Mouse (Mus musculus): ENCODE results near the gene Sirt7. TPM values are rescaled to one million over a fixed set of nuclear protein-coding genes. Genes with fewer than 3 reads are reported as not detected.

Sirt7 gene
- polyA plus RNA-seq, 1 experiment = not detected

DNA sequence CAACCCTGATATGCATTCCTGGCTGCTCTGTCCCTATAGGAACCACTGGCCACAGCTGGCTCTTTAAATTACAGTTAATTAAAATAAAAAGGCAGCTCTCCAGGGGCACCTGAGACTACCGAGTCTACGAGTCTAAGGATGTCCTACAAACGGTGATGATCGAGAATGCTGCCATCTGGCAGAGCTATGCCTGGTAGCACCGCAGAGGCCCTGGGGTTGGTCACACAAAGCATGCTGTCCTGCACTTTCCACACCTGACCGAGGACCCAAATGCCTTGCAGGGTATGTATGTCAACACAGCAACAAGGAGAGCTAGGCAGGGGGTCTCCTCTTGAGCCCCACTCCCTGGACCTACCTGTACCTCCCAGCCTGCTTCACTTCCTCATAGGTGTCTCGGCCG, 11.1 kb downstream of the Sirt7 start:
- Histone ChIP-seq H3K27ac (ENCODE audit: insufficient read depth, low read depth, low read length) (no peak overlapping the region), H3K4me1 (ENCODE audit: control insufficient read depth, insufficient read depth, low read length) (peaks cover 26% of the 10 kb centered on the region), H3K4me3 (ENCODE audit: insufficient read depth, low read depth, low read length) (no peak overlapping the region)
- WGBS = 79% methylated on average over 8 of the region's 8 CpGs
- TF ChIP-seq POLR2A (IDR thresholded peaks at IDR 0.05; ENCODE audit: insufficient read depth, low read depth, low read length) = no peak
- TF ChIP-seq CTCF (IDR thresholded peaks at IDR 0.05; ENCODE audit: insufficient read depth, low read depth, low read length) = no peak

DNA sequence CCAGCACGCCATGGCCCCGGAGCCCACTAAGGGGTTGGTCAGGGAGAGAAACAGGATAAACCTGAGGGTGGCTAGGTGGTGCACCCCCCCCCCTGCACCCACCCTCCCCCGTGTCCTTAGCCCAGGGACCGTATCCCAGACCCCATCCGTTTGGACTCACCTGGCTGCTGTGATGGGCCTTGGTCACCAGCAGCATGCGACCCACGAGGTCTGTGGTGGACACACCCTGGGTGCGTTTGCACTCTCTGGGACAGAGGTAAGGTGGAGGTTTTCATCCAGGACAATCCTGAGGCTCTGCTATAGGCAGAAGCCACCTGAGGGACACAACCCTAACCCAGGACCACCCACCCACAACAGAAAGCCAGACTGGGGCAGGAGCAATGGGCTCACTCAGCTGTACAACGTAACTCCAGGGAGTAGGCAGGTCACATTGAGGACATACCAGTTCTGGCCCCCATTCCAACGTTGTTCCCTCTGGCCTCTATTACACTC, 11.5 kb downstream of the Sirt7 start:
- TF ChIP-seq POLR2A (IDR thresholded peaks at IDR 0.05; ENCODE audit: insufficient read depth, low read depth, low read length) (no peak), CTCF (IDR thresholded peaks at IDR 0.05; ENCODE audit: insufficient read depth, low read depth, low read length) (no peak)
- no peak overlapping the region for H3K27ac ChIP-seq (ENCODE audit: insufficient read depth, low read depth, low read length)
- H3K4me1 ChIP-seq (ENCODE audit: control insufficient read depth, insufficient read depth, low read length) = peaks cover 30% of the 10 kb centered on the region

DNA sequence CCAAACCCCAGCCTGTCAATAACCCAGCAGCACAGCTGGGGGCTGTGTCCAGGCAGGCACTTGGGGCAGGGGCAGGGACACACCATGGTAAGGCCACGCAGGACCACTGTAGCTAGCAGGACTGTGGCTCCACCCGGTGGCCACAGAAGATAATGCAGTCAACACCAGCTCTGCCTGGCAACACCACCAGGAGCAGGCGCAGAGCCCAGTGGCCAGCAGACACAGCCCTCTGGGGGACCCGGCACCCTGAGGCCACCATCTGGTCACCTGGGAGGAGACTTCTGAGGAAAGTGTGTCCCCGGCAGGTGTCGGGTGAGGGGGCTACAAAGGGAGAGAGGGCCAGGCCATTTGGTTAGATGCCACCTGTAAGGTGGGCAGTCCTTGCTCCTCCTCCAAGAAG, 12.3 kb downstream of the Sirt7 start:
- 33% methylated on average over 6 of the region's 6 CpGs for WGBS
- TF ChIP-seq CTCF (IDR thresholded peaks at IDR 0.05; ENCODE audit: insufficient read depth, low read depth, low read length) = peak; percentile 45
- TF ChIP-seq POLR2A (IDR thresholded peaks at IDR 0.05; ENCODE audit: insufficient read depth, low read depth, low read length) = no peak

More for the DNA sequence above, 11.5 kb downstream of the Sirt7 start:
- H3K4me3 ChIP-seq (ENCODE audit: insufficient read depth, low read depth, low read length) = no peak overlapping the region
- WGBS = 83% methylated on average over 10 of the region's 10 CpGs

DNA sequence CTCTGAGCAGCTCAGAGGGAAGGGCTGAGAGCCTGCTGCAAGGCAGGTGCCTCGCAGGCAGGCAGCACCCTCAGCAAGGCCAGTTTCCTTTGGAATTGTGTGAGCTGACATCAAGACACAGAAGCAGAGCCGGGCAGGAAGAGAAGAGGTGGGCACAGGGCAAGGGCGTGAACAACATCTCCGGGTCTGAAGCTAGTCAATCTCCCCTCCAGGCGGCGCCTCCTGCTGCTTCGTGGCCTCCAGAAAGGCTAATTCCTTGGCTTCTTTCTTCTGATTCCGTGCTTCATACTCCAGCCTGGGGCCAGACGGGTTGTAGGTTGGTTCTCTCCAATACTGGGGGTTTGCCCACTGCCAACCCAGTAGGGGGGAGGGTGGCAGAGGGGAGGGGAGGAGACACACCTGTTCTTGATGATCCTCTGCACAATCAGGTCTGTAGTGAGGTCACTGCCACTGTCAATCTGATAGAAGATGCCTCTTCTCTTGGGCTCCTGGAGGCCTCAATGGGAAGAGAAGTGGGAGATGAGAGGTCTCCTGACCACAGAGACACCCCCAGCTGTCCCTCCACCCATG, 14.5 kb downstream of the Sirt7 start:
- TF ChIP-seq CTCF (IDR thresholded peaks at IDR 0.05; ENCODE audit: insufficient read depth, low read depth, low read length) = no peak
- TF ChIP-seq POLR2A (IDR thresholded peaks at IDR 0.05; ENCODE audit: insufficient read depth, low read depth, low read length) = no peak
- WGBS = 71% methylated on average over 9 of the region's 9 CpGs
- Histone ChIP-seq H3K4me1 (ENCODE audit: control insufficient read depth, insufficient read depth, low read length) (peaks cover 22% of the 10 kb centered on the region), H3K4me3 (ENCODE audit: insufficient read depth, low read depth, low read length) (no peak overlapping the region), H3K27ac (ENCODE audit: insufficient read depth, low read depth, low read length) (no peak overlapping the region)

More for the DNA sequence above, 12.3 kb downstream of the Sirt7 start:
- H3K27ac ChIP-seq (ENCODE audit: insufficient read depth, low read depth, low read length) = no peak overlapping the region
- no peak overlapping the region for H3K4me3 ChIP-seq (ENCODE audit: insufficient read depth, low read depth, low read length)
- peaks cover 33% of the 10 kb centered on the region for H3K4me1 ChIP-seq (ENCODE audit: control insufficient read depth, insufficient read depth, low read length)

DNA sequence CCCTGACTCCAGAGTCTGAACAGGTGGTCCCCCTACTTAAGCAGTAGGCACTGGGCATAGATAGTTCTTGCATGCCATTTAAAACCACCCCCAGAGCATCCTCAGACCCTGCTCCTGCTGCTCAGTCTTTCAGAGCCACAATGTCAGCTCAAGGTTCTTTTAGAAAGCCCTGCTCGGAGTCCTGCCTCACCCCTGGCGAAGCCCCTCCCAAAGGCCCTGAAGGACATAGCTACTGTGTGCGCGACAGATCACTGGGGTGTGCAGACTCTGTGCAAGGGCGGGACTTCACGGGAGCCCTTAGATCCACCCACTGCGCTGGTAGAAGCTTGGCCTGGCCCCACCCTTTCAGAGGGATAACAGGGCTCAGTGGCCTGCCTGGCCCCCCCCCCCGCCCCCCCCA, 15.8 kb downstream of the Sirt7 start:
- TF ChIP-seq POLR2A (IDR thresholded peaks at IDR 0.05; ENCODE audit: insufficient read depth, low read depth, low read length) = no peak
- H3K4me3 ChIP-seq (ENCODE audit: insufficient read depth, low read depth, low read length) = no peak overlapping the region
- no peak overlapping the region for H3K27ac ChIP-seq (ENCODE audit: insufficient read depth, low read depth, low read length)
- peaks cover 18% of the 10 kb centered on the region for H3K4me1 ChIP-seq (ENCODE audit: control insufficient read depth, insufficient read depth, low read length)
- 35% methylated on average over 8 of the region's 8 CpGs for WGBS

DNA sequence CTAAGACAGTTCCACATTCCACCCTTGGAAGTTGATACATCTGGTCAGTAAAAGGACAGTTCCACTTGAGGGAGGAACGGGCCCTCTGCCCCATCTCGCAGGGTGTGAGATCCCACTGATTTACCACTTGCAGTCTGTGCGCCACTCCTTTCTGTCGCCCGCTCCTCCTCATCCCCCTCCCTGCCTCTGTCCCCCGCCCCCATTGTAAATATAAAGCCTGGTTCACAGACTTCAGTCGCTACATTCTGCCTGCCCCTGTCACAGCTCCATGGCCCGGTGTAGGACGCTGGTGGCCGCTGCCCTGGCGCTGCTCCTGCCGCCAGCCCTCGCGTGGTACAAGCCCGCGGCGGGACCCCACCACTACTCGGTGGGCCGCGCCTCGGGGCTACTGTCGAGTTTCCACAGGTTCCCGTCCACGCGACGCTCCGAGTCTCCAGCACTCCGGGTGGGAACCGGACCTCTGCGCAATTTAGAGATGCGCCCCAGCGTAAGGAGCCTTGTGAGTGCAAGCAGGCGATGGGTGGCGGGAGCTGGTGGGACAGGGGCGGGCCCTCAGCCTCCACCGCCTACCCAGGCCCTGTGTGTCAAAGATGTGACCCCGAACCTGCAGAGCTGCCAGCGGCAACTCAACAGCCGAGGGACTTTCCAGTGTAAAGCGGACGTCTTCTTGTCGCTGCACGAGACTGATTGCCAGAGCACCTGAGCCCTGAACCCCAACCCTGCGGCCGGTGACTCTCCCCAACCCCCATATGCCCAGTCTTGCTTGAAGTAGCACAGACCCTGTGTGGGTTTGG, 16.6 kb downstream of the Sirt7 start, which contains the start of gene Npb:
Gene Npb, plus strand, starts transcription at position 237 of the 794 bp plus-strand sequence.
- H3K27ac ChIP-seq (ENCODE audit: insufficient read depth, low read depth, low read length) = no peak within 1 kb of the TSS
- WGBS = 14% methylated on average over 45 of the region's 45 CpGs
- no peak within 1 kb of the TSS for H3K4me3 ChIP-seq (ENCODE audit: insufficient read depth, low read depth, low read length)
- H3K4me1 ChIP-seq (ENCODE audit: control insufficient read depth, insufficient read depth, low read length) = peaks cover 18% of the 10 kb centered on the region
- no peak for TF ChIP-seq CTCF (IDR thresholded peaks at IDR 0.05; ENCODE audit: insufficient read depth, low read depth, low read length)
- no peak for TF ChIP-seq POLR2A (IDR thresholded peaks at IDR 0.05; ENCODE audit: insufficient read depth, low read depth, low read length)

DNA sequence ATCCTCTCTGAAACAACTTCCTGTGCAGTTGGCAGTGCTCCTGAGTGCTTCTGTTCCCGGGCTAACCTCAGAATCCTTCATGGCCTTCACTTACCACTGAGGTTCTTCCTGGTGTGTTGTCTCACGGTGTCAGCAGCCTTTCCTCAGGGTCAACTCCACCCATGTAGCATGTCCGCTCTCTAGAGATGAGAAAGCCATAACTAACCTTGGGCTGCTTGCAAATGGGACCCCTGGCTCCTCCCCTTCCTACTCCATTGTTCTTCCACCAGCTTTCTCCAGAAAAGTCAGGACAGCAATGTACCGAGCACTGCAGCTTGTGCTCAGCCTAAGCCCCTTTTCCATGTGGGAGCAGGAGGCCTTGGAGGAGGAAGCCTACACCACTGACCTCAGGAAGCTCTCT, 18.3 kb downstream of the Sirt7 start:
- no peak for TF ChIP-seq CTCF (IDR thresholded peaks at IDR 0.05; ENCODE audit: insufficient read depth, low read depth, low read length)
- TF ChIP-seq POLR2A (IDR thresholded peaks at IDR 0.05; ENCODE audit: insufficient read depth, low read depth, low read length) = no peak
- WGBS = 77% methylated on average over 4 of the region's 4 CpGs
- no peak overlapping the region for H3K27ac ChIP-seq (ENCODE audit: insufficient read depth, low read depth, low read length)

DNA sequence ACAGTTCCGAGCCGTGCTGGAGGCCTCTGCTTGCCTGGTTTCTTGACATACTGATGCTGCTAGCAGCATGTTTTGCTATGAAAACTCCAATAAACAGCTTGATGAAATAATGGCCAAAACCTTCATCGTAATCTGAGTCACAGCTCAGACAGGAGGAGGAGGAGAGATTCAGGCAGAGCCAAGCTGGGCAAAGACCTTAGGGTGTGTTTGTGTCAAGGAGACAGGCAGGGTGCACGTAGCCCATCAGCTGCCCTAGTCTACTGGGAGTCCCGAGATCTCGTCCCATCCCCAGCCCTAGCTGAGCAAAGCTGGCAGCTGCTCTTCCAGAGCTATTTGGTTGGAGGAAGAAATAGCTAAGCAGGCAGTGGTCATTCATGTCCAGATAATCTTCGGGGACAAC, 19.4 kb downstream of the Sirt7 start:
- H3K27ac ChIP-seq (ENCODE audit: insufficient read depth, low read depth, low read length) = no peak overlapping the region

More for the DNA sequence above, 18.3 kb downstream of the Sirt7 start:
- Histone ChIP-seq H3K4me3 (ENCODE audit: insufficient read depth, low read depth, low read length) (no peak overlapping the region), H3K4me1 (ENCODE audit: control insufficient read depth, insufficient read depth, low read length) (peaks cover 18% of the 10 kb centered on the region)

DNA sequence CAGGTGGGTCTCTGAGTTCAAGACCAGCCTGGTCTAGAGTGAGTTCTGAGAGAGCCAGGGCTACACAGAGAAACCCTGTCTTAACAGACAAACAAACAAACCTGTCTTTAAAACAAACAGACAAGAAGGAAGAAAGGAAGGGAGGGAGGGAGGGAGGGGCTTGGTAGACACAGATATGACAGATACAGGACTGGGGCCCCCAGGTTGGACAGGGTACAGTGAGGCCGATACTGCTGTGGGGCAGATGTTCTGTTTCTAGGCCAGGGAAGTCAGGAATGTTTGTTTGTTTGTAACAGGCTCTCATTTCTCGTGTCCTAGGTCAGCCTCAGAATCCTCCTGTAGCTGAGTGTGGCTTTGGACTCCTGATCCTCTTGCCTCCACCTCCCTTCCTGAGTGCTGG, 21.5 kb downstream of the Sirt7 start:
- no peak overlapping the region for H3K27ac ChIP-seq (ENCODE audit: insufficient read depth, low read depth, low read length)
- peaks cover 15% of the 10 kb centered on the region for H3K4me1 ChIP-seq (ENCODE audit: control insufficient read depth, insufficient read depth, low read length)
- no peak overlapping the region for H3K4me3 ChIP-seq (ENCODE audit: insufficient read depth, low read depth, low read length)
- no peak for TF ChIP-seq POLR2A (IDR thresholded peaks at IDR 0.05; ENCODE audit: insufficient read depth, low read depth, low read length)
- no peak for TF ChIP-seq CTCF (IDR thresholded peaks at IDR 0.05; ENCODE audit: insufficient read depth, low read depth, low read length)
- WGBS = 84% methylated on average over 2 of the region's 2 CpGs

More for the DNA sequence above, 19.4 kb downstream of the Sirt7 start:
- no peak for TF ChIP-seq CTCF (IDR thresholded peaks at IDR 0.05; ENCODE audit: insufficient read depth, low read depth, low read length)
- WGBS = 74% methylated on average over 7 of the region's 7 CpGs
- Histone ChIP-seq H3K4me1 (ENCODE audit: control insufficient read depth, insufficient read depth, low read length) (peaks cover 18% of the 10 kb centered on the region), H3K4me3 (ENCODE audit: insufficient read depth, low read depth, low read length) (no peak overlapping the region)
